Mouse (Mus musculus) neural tube, embryonic 11.5 days (tissue): ENCODE results near the gene Dnajc7. TPM values are rescaled to one million over a fixed set of nuclear protein-coding genes. Genes with fewer than 3 reads are reported as not detected.

ENCODE experiments used
- ATAC-seq: fragments of 200-750 bp; cut with Nextera tagmentation; 2 replicates; pipeline ENCODE4 v1.8.0; 2017; ENCODE audit warnings: moderate number of reproducible peaks, mild to moderate bottlenecking, moderate TSS enrichment, moderate library complexity; ENCODE audit not compliant: insufficient read depth, low FRiP score, low TSS enrichment
- DNase-seq: peaks from one replicate; pipeline ENCODE4 v3.0.0-alpha.2; 2015; ENCODE audit warnings: low spot score
- H3K27ac ChIP-seq: fragments of 300-500 bp; sonication (generic); 2 replicates; pipeline ENCODE4 v1.5.1; 2014; ENCODE audit warnings: low read depth, mild to moderate bottlenecking, low read length
- H3K27me3 ChIP-seq: fragments of 300-500 bp; sonication (generic); 2 replicates; pipeline ENCODE4 v1.6.1; 2014; ENCODE audit warnings: mild to moderate bottlenecking, low read length, mixed read lengths; ENCODE audit not compliant: control insufficient read depth, insufficient read depth
- H3K36me3 ChIP-seq: fragments of 300-500 bp; sonication (generic); 2 replicates; pipeline ENCODE4 v1.6.1; 2014; ENCODE audit warnings: mild to moderate bottlenecking, low read length, moderate library complexity, mixed read lengths; ENCODE audit not compliant: control insufficient read depth, insufficient read depth
- H3K4me1 ChIP-seq: fragments of 300-500 bp; sonication (generic); 2 replicates; pipeline ENCODE4 v1.6.1; 2014; ENCODE audit warnings: low read length, mixed read lengths; ENCODE audit not compliant: control insufficient read depth, insufficient read depth
- H3K4me2 ChIP-seq: fragments of 300-500 bp; sonication (generic); 2 replicates; pipeline ENCODE4 v1.6.1; 2014; ENCODE audit warnings: low read depth, mild to moderate bottlenecking, moderate library complexity
- H3K4me3 ChIP-seq: fragments of 300-500 bp; sonication (generic); 2 replicates; pipeline ENCODE4 v1.5.1; 2014; ENCODE audit warnings: low read depth, low read length
- H3K9ac ChIP-seq: fragments of 300-500 bp; sonication (generic); 2 replicates; pipeline ENCODE4 v1.6.1; 2014; ENCODE audit warnings: mild to moderate bottlenecking, low read length
- H3K9me3 ChIP-seq: fragments of 300-500 bp; sonication (generic); 2 replicates; pipeline ENCODE4 v1.6.1; 2016; ENCODE audit warnings: low read length; ENCODE audit not compliant: control insufficient read depth
- WGBS: fragments of 180-500 bp; shearing (Covaris S2); extraction: QIAGEN DNeasy Blood & Tissue Kit; methylation state at CpG from one replicate; pipeline ENCODE4 v1.1.7; 2014; 5-methylcytosine and 5-hydroxymethylcytosine counted together
- polyA plus RNA-seq: library from polyadenylated mRNA; unstranded; fragments of >200 nt; fragmentation: Nextera tagmentation; extraction: Ambion mirVana; gene quantifications from 2 replicates; pipeline ENCODE4 v1.2.1, GENCODE M21; 2014

The Dnajc7 gene
- polyA plus RNA-seq, 1 experiment from 2014 or later = 81.1 TPM

GRCm38 (mm10) chr11:100570430-100571201 lies 49.4 kb downstream of the Dnajc7 start:
- peak; percentile 58; the same call in 1 of the 2 replicates for ATAC-seq
- 13% methylated on average over 8 of the region's 8 CpGs for WGBS
- Histone ChIP-seq H3K9ac (peak overlapping the region; percentile 27; the same call in 1 of the 2 replicates), H3K9me3 (no peaks in the 10 kb centered on the region), H3K27me3 (no peaks in the 10 kb centered on the region), H3K4me2 (peak overlapping the region; percentile 37), H3K4me3 (no peak overlapping the region), H3K36me3 (no peaks in the 10 kb centered on the region), H3K4me1 (peaks cover 4% of the 10 kb centered on the region), H3K27ac (no peak overlapping the region)
- DNase-seq = peak; percentile 75

GRCm38 (mm10) chr11:100569789-100570188 lies 50.2 kb downstream of the Dnajc7 start:
- no peaks in the 10 kb centered on the region for H3K9me3 ChIP-seq
- H3K9ac ChIP-seq = no peak overlapping the region
- no peaks in the 10 kb centered on the region for H3K36me3 ChIP-seq
- DNase-seq (no peak), ATAC-seq (no peak)
- no peak overlapping the region for H3K4me3 ChIP-seq
- no peaks in the 10 kb centered on the region for H3K4me1 ChIP-seq
- no peak overlapping the region for H3K4me2 ChIP-seq
- no peaks in the 10 kb centered on the region for H3K27me3 ChIP-seq
- no peak overlapping the region for H3K27ac ChIP-seq
- 68% methylated on average over 9 of the region's 9 CpGs for WGBS

GRCm38 (mm10) chr11:100568692-100569091 lies 51.3 kb downstream of the Dnajc7 start:
- Histone ChIP-seq H3K27ac (no peak overlapping the region), H3K36me3 (no peaks in the 10 kb centered on the region), H3K9ac (no peak overlapping the region), H3K4me1 (no peaks in the 10 kb centered on the region), H3K9me3 (no peaks in the 10 kb centered on the region), H3K27me3 (no peaks in the 10 kb centered on the region), H3K4me2 (no peak overlapping the region), H3K4me3 (no peak overlapping the region)
- 84% methylated on average over 8 of the region's 8 CpGs for WGBS
- ATAC-seq = no peak
- DNase-seq = no peak

- WGBS = 63% methylated on average over 9 of the region's 9 CpGs
- no peaks in the 10 kb centered on the region for H3K9me3 ChIP-seq
- H3K27me3 ChIP-seq = no peaks in the 10 kb centered on the region
- no peak for ATAC-seq
- no peak overlapping the region for H3K27ac ChIP-seq
- no peaks in the 10 kb centered on the region for H3K36me3 ChIP-seq
- no peak for DNase-seq
- no peak overlapping the region for H3K9ac ChIP-seq
- H3K4me1 ChIP-seq = no peaks in the 10 kb centered on the region
- no peak overlapping the region for H3K4me2 ChIP-seq
- no peak overlapping the region for H3K4me3 ChIP-seq
Measured at GRCm38 (mm10) chr11:100567815-100568245, 52.1 kb downstream of the Dnajc7 start.

GRCm38 (mm10) chr11:100567229-100567628 lies 52.7 kb downstream of the Dnajc7 start:
- ATAC-seq = no peak
- no peak overlapping the region for H3K27ac ChIP-seq
- WGBS = 87% methylated on average over 5 of the region's 5 CpGs

GRCm38 (mm10) chr11:100564703-100565102 lies 55.3 kb downstream of the Dnajc7 start:
- Histone ChIP-seq H3K27me3 (no peaks in the 10 kb centered on the region), H3K4me3 (no peak overlapping the region), H3K27ac (no peak overlapping the region), H3K4me1 (no peaks in the 10 kb centered on the region), H3K36me3 (no peaks in the 10 kb centered on the region), H3K9me3 (no peaks in the 10 kb centered on the region), H3K9ac (no peak overlapping the region), H3K4me2 (no peak overlapping the region)
- DNase-seq (no peak), ATAC-seq (no peak)
- 85% methylated on average over 6 of the region's 6 CpGs for WGBS

More at GRCm38 (mm10) chr11:100567229-100567628, 52.7 kb downstream of the Dnajc7 start:
- no peak overlapping the region for H3K4me3 ChIP-seq
- no peaks in the 10 kb centered on the region for H3K36me3 ChIP-seq
- no peak overlapping the region for H3K4me2 ChIP-seq
- no peaks in the 10 kb centered on the region for H3K9me3 ChIP-seq
- H3K27me3 ChIP-seq = no peaks in the 10 kb centered on the region
- H3K4me1 ChIP-seq = no peaks in the 10 kb centered on the region
- DNase-seq = no peak
- no peak overlapping the region for H3K9ac ChIP-seq

- H3K4me1 ChIP-seq = no peaks in the 10 kb centered on the region
- 89% methylated on average over 15 of the region's 15 CpGs for WGBS
- no peak for DNase-seq
- H3K36me3 ChIP-seq = no peaks in the 10 kb centered on the region
- H3K4me2 ChIP-seq = no peak overlapping the region
- H3K27me3 ChIP-seq = no peaks in the 10 kb centered on the region
- no peak for ATAC-seq
- H3K27ac ChIP-seq = no peak overlapping the region
- no peaks in the 10 kb centered on the region for H3K9me3 ChIP-seq
- no peak overlapping the region for H3K4me3 ChIP-seq
- H3K9ac ChIP-seq = no peak overlapping the region
Measured at GRCm38 (mm10) chr11:100564297-100564696, 55.7 kb downstream of the Dnajc7 start.

- no peaks in the 10 kb centered on the region for H3K4me1 ChIP-seq
- H3K27ac ChIP-seq = no peak overlapping the region
- ATAC-seq = no peak
- no peaks in the 10 kb centered on the region for H3K9me3 ChIP-seq
- no peak for DNase-seq
- no peaks in the 10 kb centered on the region for H3K36me3 ChIP-seq
- WGBS = 62% methylated on average over 5 of the region's 5 CpGs
- no peak overlapping the region for H3K4me2 ChIP-seq
- no peaks in the 10 kb centered on the region for H3K27me3 ChIP-seq
- H3K9ac ChIP-seq = no peak overlapping the region
- no peak overlapping the region for H3K4me3 ChIP-seq
Measured at GRCm38 (mm10) chr11:100561748-100562147, 58.2 kb downstream of the Dnajc7 start.

GRCm38 (mm10) chr11:100559476-100559875 lies 60.5 kb downstream of the Dnajc7 start:
- Histone ChIP-seq H3K27me3 (no peaks in the 10 kb centered on the region), H3K4me3 (no peak overlapping the region), H3K4me1 (no peaks in the 10 kb centered on the region), H3K36me3 (no peaks in the 10 kb centered on the region), H3K9ac (no peak overlapping the region), H3K27ac (no peak overlapping the region), H3K4me2 (no peak overlapping the region), H3K9me3 (no peaks in the 10 kb centered on the region)
- no peak for DNase-seq
- WGBS = 55% methylated on average over 7 of the region's 7 CpGs
- no peak for ATAC-seq
